Mouse (Mus musculus) layer of hippocampus, postnatal 10 days (tissue): Measurements from ENCODE around the gene Zkscan1. TPM values are rescaled to one million over a fixed set of nuclear protein-coding genes. Genes with fewer than 3 reads are reported as not detected.
"Not testable (repeated sequence)": the region's sequence is repeated elsewhere in the genome, so short reads cannot be mapped to it uniquely, and the experiment has no call there.

ENCODE experiments used
- DNase-seq, 2 experiments: peaks; one replicate each; pipeline ENCODE4 v3.0.0; 2021; ENCODE audit warnings: low spot score in 2 of 2
- long read RNA-seq: library from polyadenylated mRNA; stranded (forward); transcript quantifications from one replicate; pipeline ENCODE4 v2.0.0, GENCODE M21; 2023
- total RNA-seq, 2 experiments: library from RNA; stranded (reverse); gene quantifications; 2 replicates each; pipeline ENCODE4 v1.2.3; 2021

Gene Zkscan1
- total RNA-seq = 10 to 100 TPM; 38.4 to 43.5 TPM
- long read RNA-seq, full-length matches to known transcripts = 3 of 6 reads
- long read RNA-seq, partial matches to known transcripts = 1 of 6 reads
- long read RNA-seq, other reads (novel, unspliced or antisense) = 2 of 6 reads

DNA sequence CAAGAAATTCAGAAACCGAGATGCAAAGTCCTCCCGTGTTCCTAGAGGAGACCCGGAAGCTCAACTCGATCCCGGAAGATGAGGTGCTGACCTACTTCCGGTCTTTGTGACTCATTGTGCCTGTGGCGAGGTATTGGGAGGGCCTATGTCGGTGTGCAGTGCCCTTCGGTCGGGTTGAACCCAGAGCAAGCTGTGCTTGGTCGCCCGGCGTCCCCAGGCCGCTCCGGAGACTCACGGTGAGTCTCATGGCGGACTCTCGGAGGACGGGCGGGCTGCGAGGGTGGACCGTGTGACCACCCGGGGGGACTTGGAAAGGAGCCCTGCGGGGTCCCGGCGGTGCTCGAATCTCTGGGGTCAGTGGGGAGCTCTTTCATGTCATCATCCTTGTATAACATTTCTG lies at the start of gene Zkscan1:
TSS of gene Zkscan1 (plus strand) at position 89 of the 400 bp plus-strand sequence.
- peak; percentile 69 to 77 for DNase-seq

DNA sequence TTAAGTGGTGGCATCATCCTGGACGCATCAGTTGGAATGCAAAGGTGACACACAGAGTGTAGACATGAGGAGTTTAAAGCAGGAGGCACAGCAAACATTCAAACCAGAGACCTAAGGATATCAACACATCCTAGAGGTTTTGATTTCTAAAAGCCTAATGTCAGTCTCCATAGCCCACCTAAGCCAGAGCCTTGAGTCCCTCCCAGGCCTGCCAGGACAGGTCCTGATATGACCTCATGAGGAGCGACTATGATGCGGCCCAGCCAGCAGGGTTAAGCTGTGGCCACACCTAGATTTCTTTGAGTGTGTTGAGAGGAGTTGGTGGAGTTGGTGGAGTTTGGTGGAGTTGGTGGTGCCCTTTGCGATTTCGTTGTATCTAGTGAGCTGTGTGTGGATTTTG lies 32.0 kb upstream of the Zkscan1 start, which contains the start of gene Smok3c:
TSS of gene Smok3c (plus strand) at position 301 of the 400 bp plus-strand sequence.
- not testable (repeated sequence) for DNase-seq

DNA sequence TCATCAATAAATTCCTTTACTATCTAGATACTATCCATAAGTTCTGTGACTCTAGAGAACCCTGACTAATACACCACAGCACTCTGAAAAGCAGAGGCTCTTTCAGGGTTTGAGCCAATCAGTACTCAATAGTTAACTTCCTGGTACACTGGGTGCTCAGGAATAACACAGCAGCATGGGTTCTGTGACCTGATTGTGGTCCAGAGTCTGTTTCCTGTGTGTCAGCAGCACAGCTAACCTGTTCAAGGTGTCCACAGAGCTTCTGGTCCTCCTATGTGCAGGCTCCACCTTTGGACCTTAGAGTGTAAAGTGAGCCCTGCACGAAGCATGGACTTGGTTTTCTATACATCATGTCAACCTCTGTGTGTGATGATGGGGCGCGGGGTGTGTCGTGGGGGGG lies 11.1 kb upstream of the Zkscan1 start:
- no peak for DNase-seq

DNA sequence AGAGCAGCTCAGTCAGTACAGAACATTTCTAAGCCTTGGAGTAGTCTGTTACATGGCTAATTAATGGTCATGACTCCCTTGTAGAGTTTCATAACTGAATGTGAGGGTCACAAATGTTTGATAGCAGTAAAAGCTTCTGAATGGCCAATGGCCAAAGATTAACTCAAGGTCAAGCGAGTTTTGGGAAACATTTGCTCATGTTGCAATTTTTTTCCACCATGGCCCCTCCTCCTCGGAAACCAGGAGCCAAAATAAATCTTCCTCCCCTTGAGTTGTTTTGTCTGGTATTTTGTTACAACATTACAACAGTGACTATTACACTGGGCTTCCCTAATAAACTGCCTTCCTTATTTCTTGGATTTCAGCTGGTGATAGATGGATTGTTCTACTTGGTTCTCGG lies 9.2 kb upstream of the Zkscan1 start:
- no peak for DNase-seq

DNA sequence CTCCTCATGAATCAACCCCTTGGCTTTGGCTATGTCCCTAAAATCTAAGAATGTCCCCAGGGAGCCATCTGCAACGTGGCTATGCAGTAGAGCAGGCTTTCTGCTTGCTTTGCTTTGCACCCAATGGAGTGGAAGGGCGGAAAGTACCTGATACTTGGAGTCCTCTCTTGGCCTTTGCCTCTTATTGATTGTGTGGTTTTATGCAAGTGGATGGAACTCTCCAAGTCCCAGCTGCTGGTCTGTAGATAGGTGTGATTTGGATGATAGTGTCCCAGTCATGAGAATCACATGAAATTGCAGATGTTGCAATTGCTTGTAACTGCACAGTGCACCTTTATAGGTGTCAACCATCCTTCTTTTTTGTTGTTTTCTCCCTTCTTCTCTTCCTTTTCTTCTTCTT lies 8.7 kb upstream of the Zkscan1 start:
- DNase-seq = no peak

DNA sequence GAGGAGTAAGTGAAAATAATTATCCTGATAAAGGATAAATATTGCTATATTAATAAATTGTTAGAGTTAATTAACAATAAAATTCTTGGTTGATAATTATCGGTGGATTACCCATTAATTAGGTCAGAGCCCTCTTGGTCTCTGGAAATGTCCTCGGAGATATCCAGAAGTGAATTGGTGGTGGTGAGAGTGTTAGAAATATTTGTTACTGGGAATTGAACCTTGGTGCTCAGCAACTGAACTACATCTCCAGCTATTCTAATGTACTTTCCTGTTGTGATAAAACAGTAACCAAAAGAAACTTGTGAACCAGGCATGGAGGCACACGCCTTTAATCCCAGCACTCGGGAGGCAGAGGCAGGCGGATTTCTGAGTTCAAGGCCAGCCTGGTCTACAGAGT lies 4.4 kb upstream of the Zkscan1 start:
- no peak for DNase-seq

DNA sequence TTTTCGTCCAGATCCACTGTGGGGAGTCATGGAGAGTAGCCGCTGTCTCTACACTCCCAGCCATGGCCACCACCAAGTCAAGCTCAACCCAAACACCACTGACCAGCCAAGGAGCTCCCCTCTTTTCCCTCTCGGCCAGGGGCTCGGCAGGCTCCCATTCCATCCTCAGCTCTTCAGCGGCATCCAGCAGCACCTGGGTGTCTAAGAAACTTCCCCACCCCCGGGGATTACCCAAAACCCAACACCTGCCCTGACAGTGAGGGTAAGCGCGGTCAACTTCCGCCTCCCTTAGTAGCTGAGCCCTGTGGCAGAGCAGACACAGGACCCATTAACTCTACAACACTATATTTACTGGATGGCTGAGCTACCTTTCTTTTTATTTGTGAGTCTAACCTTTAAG lies 3.4 kb upstream of the Zkscan1 start:
- DNase-seq = no peak

DNA sequence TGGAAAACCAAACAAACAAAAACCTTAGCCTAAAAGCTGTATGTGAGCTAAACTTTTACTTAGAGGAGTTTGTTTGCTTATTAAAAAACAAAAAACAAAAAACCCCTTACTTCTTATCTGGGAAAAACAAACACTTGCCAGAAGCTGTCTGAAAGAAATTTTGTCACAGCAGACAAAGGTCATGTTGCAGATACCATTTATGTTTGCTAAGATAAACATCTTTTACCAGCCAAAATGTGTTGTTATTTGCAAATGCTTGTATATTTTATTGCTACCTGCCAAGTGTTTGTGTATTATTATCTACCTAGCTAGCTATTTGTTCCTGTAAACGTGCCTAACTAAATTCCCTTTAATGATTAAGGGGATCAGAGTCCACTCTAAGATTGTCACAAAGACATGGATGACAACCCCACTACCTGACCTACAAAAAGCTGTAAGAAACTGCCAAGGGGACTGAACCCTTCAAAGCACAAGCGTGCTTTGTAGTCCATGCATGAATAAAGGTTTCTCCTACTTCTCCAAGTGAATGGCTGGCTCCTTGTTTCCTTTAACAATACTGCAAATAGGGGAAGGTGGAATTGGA lies 1.5 kb upstream of the Zkscan1 start:
- no peak for DNase-seq

DNA sequence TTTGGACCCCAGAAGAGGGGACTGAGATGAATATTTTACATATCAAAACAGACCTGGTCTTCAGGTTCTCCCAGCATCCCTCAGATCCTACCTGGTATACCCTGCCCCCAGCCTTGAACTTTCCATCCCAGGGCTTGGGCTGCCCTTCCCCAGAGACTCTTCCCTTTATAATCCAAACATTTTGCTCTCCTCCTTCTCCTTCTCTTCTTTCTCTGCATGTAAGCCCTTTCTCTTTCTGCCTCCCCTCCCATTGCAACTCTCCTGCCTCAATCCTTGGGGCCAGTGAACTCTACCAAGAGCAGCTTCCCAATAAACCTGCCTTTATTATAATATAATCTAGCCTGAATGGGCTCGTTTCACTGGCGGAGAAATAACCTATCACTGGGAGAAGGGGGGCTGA lies 948 bp upstream of the Zkscan1 start:
- DNase-seq = no peak

DNA sequence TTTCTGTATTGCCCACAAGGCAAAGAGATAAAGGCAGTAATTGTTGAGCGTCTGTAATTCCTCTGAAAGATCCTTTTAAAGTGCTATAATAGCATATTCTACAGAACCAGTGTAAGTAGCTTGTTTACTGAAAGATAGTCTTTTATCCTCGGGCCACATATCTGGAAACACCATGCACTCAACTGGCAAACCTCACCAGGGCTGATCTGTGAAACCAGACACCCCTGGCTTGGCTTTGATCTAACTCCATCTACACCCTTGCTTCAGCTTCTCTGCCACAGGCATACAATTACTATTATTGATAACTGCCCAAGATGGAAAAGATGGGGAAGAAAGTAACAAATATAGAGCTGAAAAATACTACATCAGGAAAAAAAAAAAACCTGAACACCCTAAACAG lies 377 bp upstream of the Zkscan1 start:
- DNase-seq = peak in 1 of 2 experiments; percentile 16

DNA sequence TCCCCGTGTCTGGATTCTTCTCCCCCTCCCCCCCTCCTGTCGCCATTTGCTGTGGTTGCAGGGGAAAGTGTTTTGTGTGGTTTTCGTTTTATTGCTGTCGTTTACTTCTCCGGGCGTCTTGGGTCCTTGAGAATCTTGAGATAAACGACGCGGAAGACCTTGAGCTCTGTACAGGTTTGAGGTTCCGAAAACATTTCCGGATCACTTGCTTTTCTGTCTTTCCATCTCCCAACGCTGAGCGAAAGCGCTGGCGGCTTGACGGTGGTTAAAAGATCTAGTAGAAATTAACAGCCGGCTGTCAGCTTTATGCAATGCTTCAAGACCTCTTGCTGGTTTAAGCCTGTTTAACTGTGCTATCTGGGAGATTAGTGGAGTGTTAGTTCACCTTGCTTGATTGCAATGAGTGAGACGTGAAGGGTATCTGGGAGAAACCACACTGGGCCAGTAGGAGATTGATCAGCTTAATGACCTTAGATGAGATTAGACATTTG lies 582 bp downstream of the Zkscan1 start:
- DNase-seq = peak; percentile 29 to 31

DNA sequence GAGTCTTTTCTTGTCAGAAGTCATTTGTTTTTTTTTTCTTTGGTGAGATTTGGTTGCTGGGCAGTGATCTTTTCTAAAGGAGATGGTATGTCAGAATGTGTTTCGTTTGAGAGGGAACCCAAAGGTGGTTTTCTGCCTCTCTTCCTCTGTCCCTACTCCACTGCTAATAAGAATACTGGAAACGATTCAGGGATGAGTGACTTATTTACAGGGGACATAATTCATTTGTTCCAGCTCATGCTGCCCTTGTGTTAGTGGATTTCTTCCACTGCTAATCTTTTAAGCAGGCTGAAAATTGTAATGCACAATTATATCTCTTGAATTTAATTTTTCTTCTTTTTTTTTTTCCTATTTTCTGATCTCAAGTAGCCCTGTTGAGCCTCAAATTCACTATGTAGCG lies 2.0 kb downstream of the Zkscan1 start:
- DNase-seq = no peak

DNA sequence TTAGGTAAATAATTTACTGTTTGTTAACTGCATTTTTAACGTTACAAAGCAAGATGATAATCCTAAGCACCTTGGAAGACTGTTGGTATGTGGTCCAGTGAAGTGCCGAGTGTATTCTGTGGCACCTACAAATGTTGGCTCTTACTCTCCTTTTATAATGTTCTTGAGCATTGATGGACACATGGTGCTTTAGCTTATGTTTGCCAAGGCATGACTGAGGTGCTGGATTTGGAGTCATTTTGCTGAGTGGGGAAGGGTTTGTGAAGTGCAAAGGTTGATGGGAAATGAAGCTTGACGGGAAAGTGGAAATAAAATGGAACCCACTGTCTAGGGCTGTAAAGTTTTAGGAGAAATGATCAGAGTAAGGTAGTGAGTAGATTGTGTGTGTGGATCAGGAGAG lies 3.5 kb downstream of the Zkscan1 start:
- no peak for DNase-seq

DNA sequence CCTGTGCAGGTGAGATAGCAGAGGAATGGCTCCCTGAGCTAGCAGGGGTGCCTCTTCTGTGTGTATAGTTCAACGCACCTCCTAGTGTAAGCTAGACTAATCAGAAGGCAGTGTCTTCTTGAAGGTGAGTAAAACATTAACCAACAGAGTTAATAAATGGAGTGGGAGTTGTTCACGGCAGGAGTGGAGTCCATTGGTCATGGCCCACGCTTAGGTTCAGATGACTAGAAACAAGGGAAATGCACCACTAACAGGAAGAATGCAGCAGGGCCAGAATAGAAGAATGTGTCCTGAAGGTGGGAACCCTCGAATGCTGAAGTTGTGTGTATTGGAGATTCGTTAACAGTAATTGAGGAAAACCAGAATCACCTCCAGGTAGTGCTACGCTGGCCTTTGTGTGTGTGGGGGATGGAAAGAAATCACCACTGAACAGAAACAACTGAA lies 4.2 kb downstream of the Zkscan1 start:
- DNase-seq = no peak

DNA sequence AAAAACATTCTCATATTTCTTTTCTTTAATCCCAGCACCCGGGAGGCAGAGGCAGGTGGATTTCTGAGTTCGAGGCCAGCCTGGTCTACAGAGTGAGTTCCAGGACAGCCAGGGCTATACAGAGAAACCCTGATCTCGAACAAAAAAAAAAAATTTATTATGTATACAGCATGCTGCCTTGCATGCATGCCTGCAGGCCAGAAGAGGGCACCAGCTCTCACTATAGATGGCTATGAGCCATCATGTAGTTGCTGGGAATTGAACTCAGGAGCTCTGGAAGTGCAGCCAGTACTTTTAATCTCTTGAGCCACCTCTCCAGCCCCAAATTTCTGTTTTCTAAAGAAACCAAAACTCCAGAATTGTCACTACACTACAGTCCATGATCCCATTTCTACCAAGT lies 5.4 kb downstream of the Zkscan1 start:
- DNase-seq = no peak

DNA sequence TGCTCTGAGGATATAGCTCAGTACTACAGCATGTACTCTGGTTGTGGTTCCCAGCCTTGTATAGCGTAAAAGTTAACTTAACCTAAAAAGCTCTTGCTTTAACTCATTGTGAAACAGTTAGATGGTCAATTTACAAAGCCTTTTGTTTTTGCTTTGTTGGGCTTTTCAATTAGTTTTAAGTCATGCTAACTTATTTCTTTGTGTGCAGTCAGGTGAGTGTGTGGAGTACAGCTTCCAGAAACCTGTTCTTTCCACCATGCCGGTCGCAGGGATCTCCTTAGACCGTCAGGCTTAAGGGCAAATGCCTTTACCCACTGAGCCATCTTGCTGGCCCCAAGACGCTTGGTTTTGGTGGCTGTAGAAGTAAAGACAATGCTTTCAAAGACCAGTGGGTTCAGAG lies 5.9 kb downstream of the Zkscan1 start:
- DNase-seq = no peak

DNA sequence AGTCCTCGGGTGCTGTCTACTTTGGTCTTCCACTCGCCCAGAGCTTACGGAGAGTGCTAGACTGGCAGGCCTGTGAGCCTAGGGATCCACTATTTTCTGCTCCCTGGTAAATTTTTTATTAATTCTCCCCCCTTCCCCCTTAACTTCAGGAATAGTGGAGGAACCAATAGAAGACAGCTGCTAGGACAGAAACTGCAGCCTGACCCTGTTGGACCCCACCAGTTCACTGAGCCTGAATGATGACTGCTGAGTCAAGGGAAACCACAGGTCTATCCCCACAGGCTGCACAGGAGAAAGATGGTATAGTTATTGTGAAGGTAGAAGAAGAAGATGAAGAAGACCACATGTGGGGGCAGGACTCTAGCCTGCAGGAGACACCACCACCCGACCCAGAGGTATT lies 7.9 kb downstream of the Zkscan1 start:
- no peak for DNase-seq

DNA sequence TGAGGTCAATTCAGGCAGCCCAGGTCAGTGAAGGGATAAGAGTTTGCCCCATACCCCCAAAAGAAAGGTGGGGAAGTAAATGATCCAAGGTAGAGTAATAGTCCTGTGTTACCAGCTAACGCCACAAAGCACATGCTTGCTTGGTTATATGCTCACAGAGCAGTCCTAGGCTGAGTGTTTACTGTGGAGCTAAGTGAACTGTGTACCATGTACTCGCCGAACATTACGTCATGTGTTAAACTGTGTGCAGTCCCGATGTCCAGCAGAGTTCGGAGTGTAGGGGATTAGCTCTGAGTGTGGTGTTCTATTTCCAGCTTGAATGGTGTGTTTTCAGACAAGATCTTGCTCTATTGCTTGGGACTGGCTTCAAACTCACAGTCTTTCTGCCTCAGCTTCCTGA lies 9.6 kb downstream of the Zkscan1 start:
- no peak for DNase-seq

DNA sequence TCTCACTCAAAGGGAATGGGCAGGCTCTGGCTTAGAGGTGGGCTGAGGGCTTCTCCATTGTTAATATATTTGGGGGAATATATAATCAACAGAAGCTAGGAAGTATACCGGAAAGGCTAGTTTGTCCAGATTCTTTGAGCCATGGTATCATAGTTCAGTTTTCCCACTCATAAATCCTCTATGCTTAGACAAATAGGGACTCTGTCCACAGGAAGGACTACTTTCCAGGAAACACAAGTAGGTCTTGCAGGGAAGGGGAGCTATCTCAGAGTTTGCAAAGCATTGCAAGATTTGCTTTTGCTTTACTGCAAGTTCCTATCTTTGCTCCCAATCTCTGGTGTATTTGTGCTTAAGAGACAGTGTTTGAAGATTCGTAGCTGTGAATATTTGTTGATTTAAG lies 20.1 kb downstream of the Zkscan1 start:
- DNase-seq = no peak

DNA sequence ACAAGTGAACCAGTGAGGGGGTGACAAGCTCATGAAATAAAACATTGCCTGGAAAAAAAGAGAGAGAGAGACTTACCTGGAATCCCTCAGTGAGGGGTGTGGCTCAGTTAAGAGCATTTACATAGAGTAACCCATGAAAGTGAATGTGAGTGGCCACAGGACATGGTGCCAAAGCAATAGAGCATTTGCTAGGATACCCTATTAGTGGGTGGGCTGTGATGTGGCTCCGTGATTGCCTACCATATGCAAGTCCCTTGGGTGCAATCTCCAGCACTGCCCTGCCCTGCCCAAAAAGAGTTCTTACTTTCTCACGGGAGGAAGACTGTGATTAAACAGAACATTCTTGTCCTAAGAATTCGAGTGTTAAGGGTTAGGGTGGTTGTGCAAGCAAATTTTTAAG lies 22.2 kb downstream of the Zkscan1 start:
- DNase-seq = no peak

DNA sequence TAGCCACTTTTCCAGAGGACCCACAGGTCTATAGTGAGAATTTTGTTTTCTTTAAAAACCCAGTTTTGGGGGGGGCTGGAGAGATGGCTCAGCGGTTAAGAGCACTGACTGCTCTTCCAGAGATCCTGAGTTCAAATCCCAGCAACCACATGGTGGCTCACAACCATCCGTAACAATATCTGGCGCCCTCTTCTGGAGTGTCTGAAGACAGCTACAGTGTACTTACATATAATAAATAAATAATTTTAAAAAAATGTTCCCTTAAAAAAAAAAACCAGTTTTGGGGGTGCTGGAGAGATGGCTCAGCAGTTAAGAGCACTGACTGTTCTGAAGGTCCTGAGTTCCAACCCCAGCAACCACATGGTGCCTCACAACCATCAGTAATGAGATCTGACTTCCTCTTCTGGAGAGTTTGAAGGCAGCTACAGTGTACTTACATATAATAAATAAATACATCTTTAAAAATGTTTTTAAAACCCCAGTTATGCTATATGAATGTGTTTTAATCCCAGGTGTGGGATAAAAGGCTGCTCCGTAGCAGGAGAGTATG lies 25.0 kb downstream of the Zkscan1 start:
- not testable (repeated sequence) for DNase-seq

DNA sequence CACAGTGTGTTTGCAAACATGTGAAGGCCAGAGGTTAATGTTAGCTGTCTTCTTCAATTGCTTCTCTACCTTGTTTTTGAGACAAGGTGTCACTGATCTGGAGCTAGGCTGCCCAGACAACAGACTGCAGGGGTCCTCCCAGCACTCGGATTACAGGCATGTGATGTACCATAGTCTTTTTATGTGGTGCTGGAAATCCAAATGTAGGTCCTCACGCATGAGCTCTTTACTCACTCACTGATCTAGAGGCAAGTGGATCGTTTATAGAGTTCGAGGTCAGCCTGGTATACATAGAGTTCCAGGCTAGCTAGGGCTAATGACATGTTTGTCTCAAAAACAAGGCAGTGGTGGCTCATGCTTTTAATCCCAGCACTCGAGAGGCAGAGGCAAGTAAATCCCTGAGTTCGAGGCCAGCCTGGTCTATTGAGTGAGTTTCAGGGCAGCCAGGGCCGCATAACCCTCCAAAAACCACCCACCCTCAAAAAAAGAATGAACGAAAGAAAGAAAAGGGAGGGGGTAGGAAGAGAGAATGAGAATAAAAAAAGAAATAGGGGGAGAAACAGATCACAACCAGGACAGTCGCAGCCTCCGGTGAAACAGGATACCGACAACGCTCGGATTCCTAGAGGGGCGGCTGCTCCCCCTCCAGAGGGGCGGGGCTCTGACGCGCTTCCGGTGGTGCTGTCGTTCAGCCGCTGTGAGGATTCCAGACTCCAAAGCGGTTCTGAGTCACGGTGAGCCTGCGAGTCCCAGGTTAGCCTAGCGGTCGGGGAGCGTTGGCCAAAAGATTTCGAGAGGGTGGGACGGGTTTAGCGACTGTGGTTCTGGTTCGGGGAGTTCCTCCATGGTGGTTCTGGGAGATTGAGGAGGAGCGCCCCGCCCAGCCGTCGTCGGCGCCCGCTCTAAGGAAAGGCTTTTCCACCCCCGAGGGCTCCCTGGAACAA lies 31.6 kb downstream of the Zkscan1 start, which contains the start of gene Zscan21:
TSS of gene Zscan21 (plus strand) at position 649 of the 944 bp plus-strand sequence.
- DNase-seq = peak; percentile 84 to 87
